ENCODE assay signal across 9 mouse cellular contexts in the genomic region with DNA sequence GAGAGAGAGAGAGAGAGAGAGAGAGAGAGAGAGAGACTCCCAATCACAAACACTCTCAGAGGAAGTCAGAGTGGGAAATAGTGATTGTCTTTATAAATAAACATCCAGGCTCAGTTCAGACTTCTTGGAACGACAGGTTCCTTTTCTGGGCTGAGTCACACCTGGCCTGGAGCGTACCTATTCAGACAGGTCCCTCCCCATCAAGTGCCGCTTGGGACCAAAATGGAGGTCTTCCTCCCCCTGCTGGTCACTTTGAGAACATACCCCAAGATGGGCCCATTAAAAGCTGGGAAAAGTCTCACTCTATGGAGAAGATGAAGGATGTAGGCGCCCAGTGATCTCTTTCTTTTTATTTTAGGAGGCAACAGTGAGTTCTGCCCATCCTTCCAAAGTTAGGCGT. TPM values are rescaled to one million over a fixed set of nuclear protein-coding genes. Genes with fewer than 3 reads are reported as not detected.
DNase-seq lines count a peak whose midpoint lies in the region; ATAC-seq and TF ChIP-seq lines count a peak whose summit lies in the region.
"Had no signal": no experiment of that assay in that cellular context is flagged by ENCODE, and none has a peak within 500 bp of the region (broad histone marks: within the 10 kb centered on the region; RNA-seq: fewer than 3 reads in every experiment).

No protein-coding gene starts in this region.

- 3% methylated on average over 5 of the region's 5 CpGs for WGBS in liver, embryonic 13.5 days (ENCODE audit: insufficient replicate concordance)
- WGBS in olfactory bulb, adult 2 months, result 2% methylated on average over 5 of the region's 5 CpGs

- no peak for DNase-seq in testis, postnatal 14 days (ENCODE audit: low spot score)
- DNase-seq in adrenal gland, postnatal 10 days, result peak; percentile 73
- DNase-seq in embryo, embryonic 11 days, result peak; percentile 74
- peak; percentile 71 to 77 for DNase-seq in heart, postnatal 36 days
- peak; percentile 56 for DNase-seq in liver, embryonic 13.5 days
- DNase-seq in yolk sac, embryonic 10.5 days (ENCODE audit: low spot score), result peak; percentile 66

- H3K4me2 ChIP-seq in liver, embryonic 13.5 days, result no peak overlapping the region
- H3K4me2 ChIP-seq: heart, embryonic 15.5 days had no signal

- H3K4me3 ChIP-seq in testis, adult 2 months (ENCODE audit: control insufficient read depth, low read depth, low read length), result no peak overlapping the region
- no peak overlapping the region for H3K4me3 ChIP-seq in liver, embryonic 13.5 days (replicated peaks)
- no peak overlapping the region for H3K4me3 ChIP-seq in olfactory bulb, adult 2 months (ENCODE audit: insufficient read depth, low read depth, low read length)
- H3K4me3 ChIP-seq: heart, embryonic 15.5 days had no signal

- ATAC-seq in liver, embryonic 13.5 days (ENCODE audit: low read depth), result no peak

- TF ChIP-seq POLR2A in testis, adult 2 months (IDR thresholded peaks at IDR 0.05; ENCODE audit: control insufficient read depth, low read depth, low read length), result no peak
- no peak for TF ChIP-seq POLR2A in olfactory bulb, adult 2 months (IDR thresholded peaks at IDR 0.05; ENCODE audit: insufficient read depth, low read depth, low read length)

- H3K4me1 ChIP-seq in testis, adult 2 months (ENCODE audit: control insufficient read depth, insufficient read depth, low read length), result no peaks in the 10 kb centered on the region
- H3K4me1 ChIP-seq in liver, embryonic 13.5 days (replicated peaks), result peaks cover 39% of the 10 kb centered on the region
- H3K4me1 ChIP-seq in olfactory bulb, adult 2 months (ENCODE audit: control insufficient read depth, insufficient read depth, low read length), result no peaks in the 10 kb centered on the region

- H3K27ac ChIP-seq in testis, adult 2 months (ENCODE audit: control insufficient read depth, insufficient read depth, low read depth, low read length), result no peak overlapping the region
- no peak overlapping the region for H3K27ac ChIP-seq in liver, embryonic 13.5 days
- H3K27ac ChIP-seq in olfactory bulb, adult 2 months (ENCODE audit: insufficient read depth, low read depth, low read length), result no peak overlapping the region
- H3K27ac ChIP-seq: heart, embryonic 15.5 days had no signal

- no peaks in the 10 kb centered on the region for H3K27me3 ChIP-seq in testis, adult 2 months (ENCODE audit: control insufficient read depth, insufficient read depth, low read length)
- H3K27me3 ChIP-seq in liver, embryonic 13.5 days, result peaks cover 26% of the 10 kb centered on the region
- H3K27me3 ChIP-seq: heart, embryonic 15.5 days had no signal

- H3K36me3 ChIP-seq in testis, adult 2 months (ENCODE audit: control insufficient read depth, insufficient read depth, low read length), result no peaks in the 10 kb centered on the region
- no peaks in the 10 kb centered on the region for H3K36me3 ChIP-seq in liver, embryonic 13.5 days
- H3K36me3 ChIP-seq: heart, embryonic 15.5 days had no signal

- TF ChIP-seq CTCF in testis, adult 2 months (IDR thresholded peaks at IDR 0.05; ENCODE audit: control insufficient read depth, insufficient read depth, insufficient replicate concordance, low read depth, low read length), result peak; percentile 65; the same call in 1 of the 2 replicates
- peak; percentile 79 for TF ChIP-seq CTCF in olfactory bulb, adult 2 months (IDR thresholded peaks at IDR 0.05; ENCODE audit: insufficient read depth, low read depth, low read length)

- no peaks in the 10 kb centered on the region for H3K9me3 ChIP-seq in liver, embryonic 13.5 days (replicated peaks)
- H3K9me3 ChIP-seq: heart, embryonic 15.5 days had no signal

- intact Hi-C loops in heart, postnatal 36 days (cut with DNase I), result loop anchor here (1.0 to 5.0 kb wide), 5 partner anchors 30 to 369 kb away; no protein-coding TSS in a partner anchor

- H3K9ac ChIP-seq in liver, embryonic 13.5 days, result no peak overlapping the region
- H3K9ac ChIP-seq: heart, embryonic 15.5 days had no signal

RNA-seq across cellular contexts. Expression of gene Chit1, which starts 4.3 kb away (rescaled TPM):
- 8.7 and 10.4 TPM in 2 replicates for polyA plus RNA-seq in testis, adult 2 months (2012; rRNA removed)
- under 1 TPM in 1 of 2 experiments, not detected in 1; 0.15 TPM for total RNA-seq in adrenal gland, postnatal 10 days (2021)
- not detected for total RNA-seq in heart, postnatal 36 days (2021)
- polyA plus RNA-seq in liver, embryonic 13.5 days (2015; fragmentation: Nextera tagmentation; extraction: Ambion mirVana), result 0.08 and 0.12 TPM in 2 replicates
- not detected in 2 replicates for polyA plus RNA-seq in olfactory bulb, adult 2 months (2012; ENCODE audit: insufficient read depth, insufficient read length, low replicate concordance, missing spikeins)

RNA-seq across cellular contexts. Expression of gene Btg2, which starts 27.8 kb away (rescaled TPM):
- polyA plus RNA-seq in testis, adult 2 months (2012; rRNA removed), result 2.9 and 4.1 TPM in 2 replicates
- total RNA-seq in adrenal gland, postnatal 10 days (2021), result 10 to 100 TPM; 32.4 to 58.1 TPM
- total RNA-seq in heart, postnatal 36 days (2021), result 10 to 100 TPM; 26.6 to 61.0 TPM
- 79.6 and 89.1 TPM in 2 replicates for polyA plus RNA-seq in liver, embryonic 13.5 days (2015; fragmentation: Nextera tagmentation; extraction: Ambion mirVana)
- polyA plus RNA-seq in olfactory bulb, adult 2 months (2012; ENCODE audit: insufficient read depth, insufficient read length, low replicate concordance, missing spikeins), result 111 and 168 TPM in 2 replicates

Comparison
In these comparisons a context has a peak if more than half of its experiments do, and no peak if none do; other contexts are left out.
1. RNA of gene Btg2, which starts 27.8 kb away (polyA plus RNA-seq): 111 to 168 TPM in olfactory bulb, adult 2 months and 79.6 to 89.1 TPM in liver, embryonic 13.5 days; 2.9 to 4.1 TPM in testis, adult 2 months; every median in the first group is over 10 times any median in the second.